Mouse (Mus musculus): ENCODE data around the gene Cachd1. TPM values are rescaled to one million over a fixed set of nuclear protein-coding genes. Genes with fewer than 3 reads are reported as not detected.

Gene Cachd1
- total RNA-seq, 1 experiment from 2014 or later, result not detected

GRCm38 (mm10) chr4:101002961-101003360 is 226.5 kb downstream of the Cachd1 start:
- no peak for ATAC-seq (replicated peaks; ENCODE audit: insufficient number of reproducible peaks, low FRiP score, low TSS enrichment, poor library complexity, severe bottlenecking)

- ATAC-seq (replicated peaks; ENCODE audit: insufficient number of reproducible peaks, low FRiP score, low TSS enrichment, poor library complexity, severe bottlenecking), result no peak
Observed at GRCm38 (mm10) chr4:101008362-101008769, 231.9 kb downstream of the Cachd1 start.

- ATAC-seq (replicated peaks; ENCODE audit: insufficient number of reproducible peaks, low FRiP score, low TSS enrichment, poor library complexity, severe bottlenecking), result no peak
Observed at GRCm38 (mm10) chr4:101009092-101009491, 232.6 kb downstream of the Cachd1 start.

- ATAC-seq (replicated peaks; ENCODE audit: insufficient number of reproducible peaks, low FRiP score, low TSS enrichment, poor library complexity, severe bottlenecking), result no peak
Observed at GRCm38 (mm10) chr4:101017806-101018205, 241.3 kb downstream of the Cachd1 start.

GRCm38 (mm10) chr4:101020596-101020995 is 244.1 kb downstream of the Cachd1 start, which contains the start of gene Gm10577:
Gene Gm10577 (minus strand): TSS chr4:101020696.
- ATAC-seq (replicated peaks; ENCODE audit: insufficient number of reproducible peaks, low FRiP score, low TSS enrichment, poor library complexity, severe bottlenecking), result no peak

GRCm38 (mm10) chr4:101026566-101026965 is 250.1 kb downstream of the Cachd1 start:
- ATAC-seq (replicated peaks; ENCODE audit: insufficient number of reproducible peaks, low FRiP score, low TSS enrichment, poor library complexity, severe bottlenecking), result no peak

- no peak for ATAC-seq (replicated peaks; ENCODE audit: insufficient number of reproducible peaks, low FRiP score, low TSS enrichment, poor library complexity, severe bottlenecking)
Observed at GRCm38 (mm10) chr4:101026995-101027394, 250.5 kb downstream of the Cachd1 start.

GRCm38 (mm10) chr4:101027852-101028411 is 251.5 kb downstream of the Cachd1 start:
- ATAC-seq (replicated peaks; ENCODE audit: insufficient number of reproducible peaks, low FRiP score, low TSS enrichment, poor library complexity, severe bottlenecking), result no peak

- no peak for ATAC-seq (replicated peaks; ENCODE audit: insufficient number of reproducible peaks, low FRiP score, low TSS enrichment, poor library complexity, severe bottlenecking)
Observed at GRCm38 (mm10) chr4:101033047-101033446, 256.6 kb downstream of the Cachd1 start.

GRCm38 (mm10) chr4:101035131-101035530 is 258.7 kb downstream of the Cachd1 start:
- ATAC-seq (replicated peaks; ENCODE audit: insufficient number of reproducible peaks, low FRiP score, low TSS enrichment, poor library complexity, severe bottlenecking), result no peak

- no peak for ATAC-seq (replicated peaks; ENCODE audit: insufficient number of reproducible peaks, low FRiP score, low TSS enrichment, poor library complexity, severe bottlenecking)
Observed at GRCm38 (mm10) chr4:101037156-101037555, 260.7 kb downstream of the Cachd1 start.

- ATAC-seq (replicated peaks; ENCODE audit: insufficient number of reproducible peaks, low FRiP score, low TSS enrichment, poor library complexity, severe bottlenecking), result no peak
Observed at GRCm38 (mm10) chr4:101043691-101044090, 267.2 kb downstream of the Cachd1 start.

- no peak for ATAC-seq (replicated peaks; ENCODE audit: insufficient number of reproducible peaks, low FRiP score, low TSS enrichment, poor library complexity, severe bottlenecking)
Observed at GRCm38 (mm10) chr4:101044149-101044548, 267.7 kb downstream of the Cachd1 start.

GRCm38 (mm10) chr4:101046576-101046975 is 270.1 kb downstream of the Cachd1 start:
- no peak for ATAC-seq (replicated peaks; ENCODE audit: insufficient number of reproducible peaks, low FRiP score, low TSS enrichment, poor library complexity, severe bottlenecking)

- ATAC-seq (replicated peaks; ENCODE audit: insufficient number of reproducible peaks, low FRiP score, low TSS enrichment, poor library complexity, severe bottlenecking), result no peak
Observed at GRCm38 (mm10) chr4:101062146-101062545, 285.7 kb downstream of the Cachd1 start.

GRCm38 (mm10) chr4:101066401-101066800 is 289.9 kb downstream of the Cachd1 start:
- ATAC-seq (replicated peaks; ENCODE audit: insufficient number of reproducible peaks, low FRiP score, low TSS enrichment, poor library complexity, severe bottlenecking), result no peak

GRCm38 (mm10) chr4:101068786-101069153 is 292.3 kb downstream of the Cachd1 start, which contains the start of gene Raver2:
Gene Raver2 (plus strand): TSS chr4:101068983.
- ATAC-seq (replicated peaks; ENCODE audit: insufficient number of reproducible peaks, low FRiP score, low TSS enrichment, poor library complexity, severe bottlenecking), result no peak

GRCm38 (mm10) chr4:101069154-101069971 is 292.9 kb downstream of the Cachd1 start:
- ATAC-seq (replicated peaks; ENCODE audit: insufficient number of reproducible peaks, low FRiP score, low TSS enrichment, poor library complexity, severe bottlenecking), result no peak

- ATAC-seq (replicated peaks; ENCODE audit: insufficient number of reproducible peaks, low FRiP score, low TSS enrichment, poor library complexity, severe bottlenecking), result no peak
Observed at GRCm38 (mm10) chr4:101071570-101071969, 295.1 kb downstream of the Cachd1 start.

GRCm38 (mm10) chr4:101076425-101076824 is 299.9 kb downstream of the Cachd1 start:
- ATAC-seq (replicated peaks; ENCODE audit: insufficient number of reproducible peaks, low FRiP score, low TSS enrichment, poor library complexity, severe bottlenecking), result no peak

All from monocyte, adult 5-6 weeks (primary cell).